Mouse (Mus musculus) liver, adult 2 months (tissue): ENCODE measurements around the gene Mettl7b.

ENCODE experiments used
- CTCF ChIP-seq: fragments of 200-500 bp; IDR thresholded peaks from 2 replicates; pipeline ENCODE4 v1.5.1; 2011; ENCODE audit warnings: low read depth, low read length, control low read depth
- POLR2A ChIP-seq: fragments of 200-500 bp; IDR thresholded peaks from 2 replicates; pipeline ENCODE4 v1.6.1; 2011; ENCODE audit warnings: low read length, control low read depth; ENCODE audit not compliant: insufficient read depth; ENCODE audit errors: extremely low read depth

DNA sequence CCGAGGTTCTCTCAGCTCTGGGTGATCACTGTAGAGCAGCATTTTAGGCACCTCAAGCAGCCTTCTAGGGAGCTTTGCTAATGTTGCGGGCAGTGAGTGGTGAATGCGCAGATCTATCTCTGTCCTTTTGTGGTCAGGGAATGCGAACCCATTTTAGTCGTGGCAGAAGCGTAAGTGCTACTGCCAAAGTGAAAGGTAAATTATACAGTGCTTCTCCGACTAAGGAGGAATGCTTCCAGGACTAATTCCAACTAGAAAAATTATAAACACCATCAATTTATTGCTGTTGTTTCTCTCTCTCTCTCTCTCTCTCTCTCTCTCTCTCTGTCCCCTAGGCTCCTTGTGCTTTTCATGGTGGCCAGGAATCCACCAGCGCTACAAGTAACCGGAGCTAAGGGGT lies 36.9 kb downstream of the Mettl7b start, which contains the start of gene Bloc1s1:
- no peak for TF ChIP-seq CTCF
- no peak for TF ChIP-seq POLR2A
